Mouse (Mus musculus): ENCODE data around the gene Tstd3.

- TF ChIP-seq CTCF (conservative IDR thresholded peaks at IDR 0.05; ENCODE audit: insufficient read depth, insufficient read length, low read depth, low read length) = peak; percentile 63
- TF ChIP-seq POLR2A (IDR thresholded peaks at IDR 0.05; ENCODE audit: low read depth, low read length) = no peak
Observed at GRCm38 (mm10) chr4:21726912-21727614, 39.9 kb downstream of the Tstd3 start.

Measured in kidney, adult 2 months (tissue).